Mouse (Mus musculus) midbrain, postnatal 0 days (tissue): ENCODE results near the gene Mrgbp. TPM values are rescaled to one million over a fixed set of nuclear protein-coding genes. Genes with fewer than 3 reads are reported as not detected.

ENCODE experiments used
- ATAC-seq: fragments of 200-750 bp; cut with Nextera tagmentation; 2 replicates; pipeline ENCODE4 v1.8.0; 2017; ENCODE audit warnings: moderate number of reproducible peaks, mild to moderate bottlenecking, moderate TSS enrichment, moderate library complexity; ENCODE audit not compliant: low FRiP score
- DNase-seq: peaks from one replicate; pipeline ENCODE4 v3.0.0-alpha.2; 2015; ENCODE audit warnings: low spot score
- H3K27ac ChIP-seq: fragments of 300-500 bp; sonication (generic); 2 replicates; pipeline ENCODE4 v1.5.1; 2014; ENCODE audit warnings: low read depth, mild to moderate bottlenecking, low read length, mixed read lengths
- H3K27me3 ChIP-seq: fragments of 300-500 bp; sonication (generic); 2 replicates; pipeline ENCODE4 v1.6.1; 2014; ENCODE audit warnings: low read length, control low read depth, mixed read lengths; ENCODE audit not compliant: insufficient read depth
- H3K36me3 ChIP-seq: fragments of 300-500 bp; sonication (generic); 2 replicates; pipeline ENCODE4 v1.6.1; 2014; ENCODE audit warnings: low read length, control low read depth, mixed read lengths; ENCODE audit not compliant: insufficient read depth
- H3K4me1 ChIP-seq: fragments of 300-500 bp; sonication (generic); 2 replicates; pipeline ENCODE4 v1.6.1; 2014; ENCODE audit warnings: mild to moderate bottlenecking, control low read depth, antibody characterized with exemption, low read length, mixed read lengths; ENCODE audit not compliant: insufficient read depth
- H3K4me2 ChIP-seq: fragments of 300-500 bp; sonication (generic); 2 replicates; pipeline ENCODE4 v1.6.1; 2014; ENCODE audit warnings: low read depth, mild to moderate bottlenecking, low read length, mixed read lengths; ENCODE audit not compliant: poor library complexity, severe bottlenecking
- H3K4me3 ChIP-seq: fragments of 300-500 bp; sonication (generic); 2 replicates; pipeline ENCODE4 v1.5.1; 2014; ENCODE audit warnings: low read depth, mild to moderate bottlenecking, low read length, moderate library complexity
- H3K9ac ChIP-seq: fragments of 300-500 bp; sonication (generic); replicated peaks from 2 replicates; pipeline ENCODE4 v1.6.1; 2014; ENCODE audit warnings: mild to moderate bottlenecking, low read length, moderate library complexity, mixed read lengths; ENCODE audit not compliant: poor library complexity, severe bottlenecking
- H3K9me3 ChIP-seq: fragments of 300-500 bp; sonication (generic); 2 replicates; pipeline ENCODE4 v1.6.1; 2016; ENCODE audit warnings: low read length, control low read depth
- CTCF ChIP-seq: IDR thresholded peaks from 2 replicates; pipeline ENCODE4 v1.5.1; 2016; ENCODE audit warnings: antibody characterized with exemption, mild to moderate bottlenecking
- WGBS: fragments of 180-500 bp; shearing (Covaris S2); extraction: QIAGEN DNeasy Blood & Tissue Kit; methylation state at CpG from one replicate; pipeline ENCODE4 v1.1.7; 2014; 5-methylcytosine and 5-hydroxymethylcytosine counted together
- polyA plus RNA-seq: library from polyadenylated mRNA; unstranded; fragments of >200 nt; fragmentation: Nextera tagmentation; extraction: Ambion mirVana; gene quantifications from 2 replicates; pipeline ENCODE4 v1.2.1, GENCODE M21; 2015
- total RNA-seq: library from RNA; depleted of rRNA; stranded (reverse); fragments of >200 nt; gene quantifications from 2 replicates; pipeline ENCODE4 v1.2.3, GENCODE M21; 2014; rRNA removed

Mrgbp gene
- total RNA-seq (58.3 and 60.8 TPM in 2 replicates), polyA plus RNA-seq (34.4 and 36.5 TPM in 2 replicates)

DNA sequence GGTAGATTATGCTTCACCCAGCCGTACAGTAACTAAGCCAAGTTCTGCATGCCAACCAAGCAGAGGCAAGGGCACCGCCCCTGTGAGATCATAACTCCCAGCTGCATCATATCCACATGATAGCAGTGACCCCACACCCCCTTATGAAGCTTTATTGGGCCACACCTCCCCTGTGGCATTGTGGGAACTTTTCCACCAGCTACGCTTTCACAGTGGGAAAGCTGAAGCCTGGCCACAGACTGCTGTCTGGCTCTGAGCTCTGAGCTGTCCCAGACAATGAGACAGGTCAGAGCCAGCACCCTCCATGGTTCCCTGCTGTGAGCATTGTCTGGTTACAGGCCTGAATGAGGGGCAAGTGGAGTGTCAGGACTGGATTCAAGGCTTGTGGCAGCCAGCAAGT, at the start of gene Mrgbp:
TSS of gene Mrgbp (plus strand) at position 303 of the 400 bp plus-strand sequence.
- 78% methylated on average over 3 of the region's 3 CpGs for WGBS
- Histone ChIP-seq H3K4me1 (peaks cover 8% of the 10 kb centered on the region; the same call in 1 of the 2 replicates), H3K4me2 (no peak within 1 kb of the TSS), H3K9me3 (no peaks in the 10 kb centered on the region), H3K9ac (no peak within 1 kb of the TSS), H3K4me3 (no peak within 1 kb of the TSS), H3K36me3 (peaks cover 13% of the 10 kb centered on the region; the same call in 1 of the 2 replicates), H3K27ac (no peak within 1 kb of the TSS; the same call in 1 of the 2 replicates), H3K27me3 (no peaks in the 10 kb centered on the region)
- TF ChIP-seq CTCF, result no peak
- DNase-seq (no peak), ATAC-seq (no peak)

DNA sequence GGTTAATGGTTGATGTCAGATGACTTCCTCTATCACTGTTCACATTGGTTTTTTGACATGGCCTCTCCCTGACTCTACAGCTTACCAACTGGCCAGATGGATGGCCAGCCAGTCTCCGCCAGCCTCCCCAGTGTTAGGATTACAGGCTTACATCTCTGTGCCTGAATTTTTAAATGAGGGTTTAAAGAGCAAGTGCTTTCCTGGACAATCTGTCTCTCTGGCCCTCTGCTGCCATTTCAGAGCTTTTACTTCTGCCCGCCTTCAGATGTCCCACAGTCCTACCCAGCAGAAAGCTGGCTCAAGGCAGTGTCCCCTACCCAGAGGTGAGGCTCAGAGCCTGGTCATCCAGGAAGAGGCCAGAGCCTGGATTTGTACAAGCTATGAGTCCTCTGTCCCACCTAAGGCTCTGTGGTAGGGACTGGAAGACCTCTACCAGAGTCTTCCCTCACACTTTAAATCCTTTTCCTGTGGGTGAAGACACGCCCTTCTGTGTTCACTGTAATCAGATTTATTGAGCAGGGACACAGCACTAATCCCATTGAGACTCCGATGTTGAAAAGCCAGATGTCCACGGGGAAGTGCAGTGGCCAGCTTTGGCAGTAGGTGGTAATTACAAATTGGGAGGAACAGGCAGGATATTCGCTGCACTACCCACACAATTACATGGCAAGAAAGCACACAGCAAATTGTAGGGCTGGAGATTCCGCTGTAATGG, 49.3 kb upstream of the Mrgbp start:
- WGBS, result 33% methylated on average over 7 of the region's 7 CpGs
- Histone ChIP-seq H3K9me3 (no peaks in the 10 kb centered on the region), H3K27me3 (no peaks in the 10 kb centered on the region), H3K9ac (no peak overlapping the region), H3K36me3 (no peaks in the 10 kb centered on the region), H3K4me1 (peaks cover 5% of the 10 kb centered on the region), H3K4me2 (no peak overlapping the region), H3K27ac (peak overlapping the region; percentile 38; the same call in 1 of the 2 replicates), H3K4me3 (no peak overlapping the region)
- TF ChIP-seq CTCF, result no peak
- ATAC-seq (no peak), DNase-seq (peak; percentile 30)

- H3K4me2 ChIP-seq, result no peak overlapping the region
- no peak overlapping the region for H3K9ac ChIP-seq
- no peaks in the 10 kb centered on the region for H3K36me3 ChIP-seq
- 40% methylated on average over 6 of the region's 6 CpGs for WGBS
- no peaks in the 10 kb centered on the region for H3K9me3 ChIP-seq
- peaks cover 2% of the 10 kb centered on the region for H3K4me1 ChIP-seq
- no peaks in the 10 kb centered on the region for H3K27me3 ChIP-seq
- DNase-seq (peak; percentile 64), ATAC-seq (no peak)
- no peak overlapping the region for H3K4me3 ChIP-seq
- no peak for TF ChIP-seq CTCF
- peak overlapping the region; percentile 38; the same call in 1 of the 2 replicates for H3K27ac ChIP-seq
These were observed 48.6 kb upstream of the Mrgbp start for GRCm38 (mm10) chr2:180532386-180532995.

- TF ChIP-seq CTCF, result no peak
- H3K4me3 ChIP-seq, result no peak overlapping the region
- WGBS, result 76% methylated on average over 4 of the region's 4 CpGs
- H3K36me3 ChIP-seq, result no peaks in the 10 kb centered on the region
- H3K4me1 ChIP-seq, result no peaks in the 10 kb centered on the region; the same call in 1 of the 2 replicates
- no peak for ATAC-seq
- H3K27me3 ChIP-seq, result no peaks in the 10 kb centered on the region
- H3K9ac ChIP-seq, result no peak overlapping the region
- DNase-seq, result peak; percentile 10
- no peak overlapping the region for H3K27ac ChIP-seq
- no peak overlapping the region for H3K4me2 ChIP-seq
- no peaks in the 10 kb centered on the region for H3K9me3 ChIP-seq
These were observed 47.9 kb upstream of the Mrgbp start for GRCm38 (mm10) chr2:180533237-180533636.

GRCm38 (mm10) chr2:180543675-180544074, 37.4 kb upstream of the Mrgbp start:
- no peak for ATAC-seq
- WGBS, result 73% methylated on average over 2 of the region's 2 CpGs

GRCm38 (mm10) chr2:180545046-180545445, 36.1 kb upstream of the Mrgbp start:
- no peaks in the 10 kb centered on the region; the same call in 1 of the 2 replicates for H3K36me3 ChIP-seq
- DNase-seq (no peak), ATAC-seq (no peak)
- WGBS, result 85% methylated on average over 18 of the region's 18 CpGs
- H3K27me3 ChIP-seq, result no peaks in the 10 kb centered on the region
- no peak for TF ChIP-seq CTCF
- H3K9me3 ChIP-seq, result no peaks in the 10 kb centered on the region
- no peak overlapping the region for H3K9ac ChIP-seq
- peaks cover 5% of the 10 kb centered on the region; the same call in 1 of the 2 replicates for H3K4me1 ChIP-seq
- H3K4me3 ChIP-seq, result no peak overlapping the region
- H3K27ac ChIP-seq, result no peak overlapping the region
- no peak overlapping the region for H3K4me2 ChIP-seq

More at GRCm38 (mm10) chr2:180543675-180544074, 37.4 kb upstream of the Mrgbp start:
- Histone ChIP-seq H3K4me3 (no peak overlapping the region), H3K9ac (no peak overlapping the region), H3K9me3 (no peaks in the 10 kb centered on the region), H3K36me3 (no peaks in the 10 kb centered on the region; the same call in 1 of the 2 replicates), H3K4me1 (peaks cover 5% of the 10 kb centered on the region; the same call in 1 of the 2 replicates), H3K4me2 (no peak overlapping the region), H3K27ac (no peak overlapping the region), H3K27me3 (no peaks in the 10 kb centered on the region)
- no peak for DNase-seq
- TF ChIP-seq CTCF, result no peak
